Mouse (Mus musculus): ENCODE measurements around the gene Ntmt1. TPM values are rescaled to one million over a fixed set of nuclear protein-coding genes. Genes with fewer than 3 reads are reported as not detected.

Ntmt1 gene
- polyA plus RNA-seq (2014; fragmentation: Illumina TruSeq; extraction: RNeasy Lipid Tissue Mini Kit (QIAGEN cat#74804); ENCODE audit: low read depth, low replicate concordance), result not detected

GRCm38 (mm10) chr2:30807648-30808295 is at the start of gene Ntmt1:
Gene Ntmt1 (plus strand): TSS chr2:30807826.

DNA sequence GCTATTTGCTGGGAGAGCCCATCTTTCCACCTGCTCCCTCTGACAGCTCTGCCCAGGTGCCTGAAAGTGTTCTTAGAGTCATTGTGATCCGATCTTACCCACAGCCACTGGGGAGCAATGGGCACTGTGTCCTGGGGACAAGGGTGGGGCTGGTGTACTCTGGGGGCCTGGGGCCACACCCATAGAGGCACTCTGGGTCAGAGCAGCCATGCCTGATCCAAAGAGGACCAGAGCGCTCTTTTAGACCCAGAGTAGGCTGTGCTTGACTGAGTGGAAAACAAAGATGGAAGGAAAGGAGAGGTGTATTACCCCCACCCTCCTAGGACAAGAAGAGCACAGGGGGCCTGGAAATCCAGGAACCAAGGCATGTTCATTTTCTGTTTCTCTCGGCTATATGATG is 4.0 kb upstream of the Ntmt1 start, which contains the start of gene 1700001O22Rik:
Gene 1700001O22Rik, minus strand, starts transcription at position 58 of the 400 bp plus-strand sequence.

GRCm38 (mm10) chr2:30830283-30830795 is 22.7 kb downstream of the Ntmt1 start, which contains the start of gene Asb6:
Gene Asb6 (minus strand): TSS chr2:30830333.

GRCm38 (mm10) chr2:30834373-30835022 is 26.9 kb downstream of the Ntmt1 start, which contains the start of gene Prrx2:
Gene Prrx2 (plus strand): TSS chr2:30834972.

Other genes starting within 250 kb of the Ntmt1 start
- not detected for gene Cstad, start 212.8 kb upstream of the Ntmt1 start, polyA plus RNA-seq (2014; fragmentation: Illumina TruSeq; extraction: RNeasy Lipid Tissue Mini Kit (QIAGEN cat#74804); ENCODE audit: low read depth, low replicate concordance)
- not detected for gene 1700001O22Rik, start 4.2 kb upstream of the Ntmt1 start, polyA plus RNA-seq (2014; fragmentation: Illumina TruSeq; extraction: RNeasy Lipid Tissue Mini Kit (QIAGEN cat#74804); ENCODE audit: low read depth, low replicate concordance)
- gene Asb6, start 22.5 kb downstream of the Ntmt1 start, polyA plus RNA-seq (2014; fragmentation: Illumina TruSeq; extraction: RNeasy Lipid Tissue Mini Kit (QIAGEN cat#74804); ENCODE audit: low read depth, low replicate concordance), result not detected
- not detected for gene Prrx2, start 27.1 kb downstream of the Ntmt1 start, polyA plus RNA-seq (2014; fragmentation: Illumina TruSeq; extraction: RNeasy Lipid Tissue Mini Kit (QIAGEN cat#74804); ENCODE audit: low read depth, low replicate concordance)
- 3.4 TPM for gene Ptges, start 122.0 kb downstream of the Ntmt1 start, polyA plus RNA-seq (2014; fragmentation: Illumina TruSeq; extraction: RNeasy Lipid Tissue Mini Kit (QIAGEN cat#74804); ENCODE audit: low read depth, low replicate concordance)
- gene Tor1b, start 145.1 kb downstream of the Ntmt1 start, polyA plus RNA-seq (2014; fragmentation: Illumina TruSeq; extraction: RNeasy Lipid Tissue Mini Kit (QIAGEN cat#74804); ENCODE audit: low read depth, low replicate concordance), result 18.4 TPM
- gene Tor1a, start 160.1 kb downstream of the Ntmt1 start, polyA plus RNA-seq (2014; fragmentation: Illumina TruSeq; extraction: RNeasy Lipid Tissue Mini Kit (QIAGEN cat#74804); ENCODE audit: low read depth, low replicate concordance), result 6.2 TPM
- gene BC005624, start 174.4 kb downstream of the Ntmt1 start, polyA plus RNA-seq (2014; fragmentation: Illumina TruSeq; extraction: RNeasy Lipid Tissue Mini Kit (QIAGEN cat#74804); ENCODE audit: low read depth, low replicate concordance), result 23.2 TPM
- gene Usp20, start 174.5 kb downstream of the Ntmt1 start, polyA plus RNA-seq (2014; fragmentation: Illumina TruSeq; extraction: RNeasy Lipid Tissue Mini Kit (QIAGEN cat#74804); ENCODE audit: low read depth, low replicate concordance), result 0.63 TPM